Mouse (Mus musculus) spleen, adult 2 months (tissue): ENCODE results near the gene Anks1.

ENCODE experiments used
- CTCF ChIP-seq: fragments of 200-500 bp; IDR thresholded peaks from 2 replicates; pipeline ENCODE4 v1.5.1; 2011; ENCODE audit warnings: mild to moderate bottlenecking, inconsistent platforms; ENCODE audit not compliant: insufficient read depth, insufficient read length, insufficient replicate concordance; ENCODE audit errors: extremely low read depth
- POLR2A ChIP-seq: fragments of 200-500 bp; IDR thresholded peaks from 2 replicates; pipeline ENCODE4 v1.6.1; 2011; ENCODE audit warnings: low read depth, low read length, inconsistent platforms

- no peak for TF ChIP-seq CTCF
- TF ChIP-seq POLR2A = no peak
Observed at GRCm38 (mm10) chr17:28019785-28020696, 110.9 kb downstream of the Anks1 start.
